Mouse (Mus musculus): ENCODE measurements around the gene Tpm1. TPM values are rescaled to one million over a fixed set of nuclear protein-coding genes. Genes with fewer than 3 reads are reported as not detected.

Tpm1 gene
- polyA plus RNA-seq, 1 experiment from 2014 or later, result 589 TPM

- no peaks in the 10 kb centered on the region for H3K27me3 ChIP-seq
- H3K4me2 ChIP-seq, result no peak overlapping the region
- peaks cover 7% of the 10 kb centered on the region; the same call in 1 of the 2 replicates for H3K9me3 ChIP-seq (replicated peaks)
- ATAC-seq (replicated peaks; ENCODE audit: low FRiP score), result no peak
- peaks cover 41% of the 10 kb centered on the region for H3K4me1 ChIP-seq
- H3K36me3 ChIP-seq, result peaks cover 73% of the 10 kb centered on the region
- no peak overlapping the region for H3K9ac ChIP-seq
- WGBS, result 81% methylated on average over 12 of the region's 12 CpGs
- H3K27ac ChIP-seq, result 0 out of 2 replicates have a peak overlapping the region, but pooled peaks have one; percentile 54
- H3K4me3 ChIP-seq (replicated peaks), result no peak overlapping the region
Measured at GRCm38 (mm10) chr9:67035957-67036451, 13.2 kb downstream of the Tpm1 start.

GRCm38 (mm10) chr9:67034677-67035076 is 14.5 kb downstream of the Tpm1 start:
- Histone ChIP-seq H3K4me2 (no peak overlapping the region), H3K9ac (no peak overlapping the region), H3K27ac (no peak overlapping the region), H3K4me3 (replicated peaks) (no peak overlapping the region), H3K27me3 (no peaks in the 10 kb centered on the region), H3K36me3 (peaks cover 86% of the 10 kb centered on the region), H3K9me3 (replicated peaks) (peaks cover 7% of the 10 kb centered on the region; the same call in 1 of the 2 replicates), H3K4me1 (peaks cover 27% of the 10 kb centered on the region)
- no peak for ATAC-seq (replicated peaks; ENCODE audit: low FRiP score)
- WGBS, result 94% methylated on average over 4 of the region's 4 CpGs

GRCm38 (mm10) chr9:67033016-67033415 is 16.2 kb downstream of the Tpm1 start:
- no peak overlapping the region for H3K9ac ChIP-seq
- no peak overlapping the region for H3K4me3 ChIP-seq (replicated peaks)
- peaks cover 16% of the 10 kb centered on the region for H3K4me1 ChIP-seq
- H3K27me3 ChIP-seq, result no peaks in the 10 kb centered on the region
- H3K36me3 ChIP-seq, result peaks cover 98% of the 10 kb centered on the region
- no peak overlapping the region for H3K4me2 ChIP-seq
- peaks cover 7% of the 10 kb centered on the region; the same call in 1 of the 2 replicates for H3K9me3 ChIP-seq (replicated peaks)
- ATAC-seq (replicated peaks; ENCODE audit: low FRiP score), result no peak
- H3K27ac ChIP-seq, result no peak overlapping the region
- 96% methylated on average over 10 of the region's 10 CpGs for WGBS

GRCm38 (mm10) chr9:67032611-67033010 is 16.6 kb downstream of the Tpm1 start:
- Histone ChIP-seq H3K27ac (no peak overlapping the region), H3K36me3 (peaks cover 97% of the 10 kb centered on the region), H3K9ac (no peak overlapping the region), H3K4me1 (peaks cover 15% of the 10 kb centered on the region), H3K4me3 (replicated peaks) (no peak overlapping the region), H3K9me3 (replicated peaks) (peaks cover 7% of the 10 kb centered on the region; the same call in 1 of the 2 replicates), H3K4me2 (no peak overlapping the region), H3K27me3 (no peaks in the 10 kb centered on the region)
- ATAC-seq (replicated peaks; ENCODE audit: low FRiP score), result no peak
- 92% methylated on average over 15 of the region's 15 CpGs for WGBS

GRCm38 (mm10) chr9:67029518-67029917 is 19.7 kb downstream of the Tpm1 start:
- ATAC-seq (replicated peaks; ENCODE audit: low FRiP score), result no peak
- H3K9ac ChIP-seq, result no peak overlapping the region
- no peak overlapping the region for H3K4me3 ChIP-seq (replicated peaks)
- H3K9me3 ChIP-seq (replicated peaks), result no peaks in the 10 kb centered on the region
- peaks cover 98% of the 10 kb centered on the region for H3K36me3 ChIP-seq
- H3K4me2 ChIP-seq, result no peak overlapping the region
- H3K27me3 ChIP-seq, result no peaks in the 10 kb centered on the region
- 88% methylated on average over 13 of the region's 13 CpGs for WGBS
- H3K4me1 ChIP-seq, result no peaks in the 10 kb centered on the region
- no peak overlapping the region for H3K27ac ChIP-seq

GRCm38 (mm10) chr9:67028929-67029328 is 20.3 kb downstream of the Tpm1 start:
- H3K27ac ChIP-seq, result no peak overlapping the region
- no peaks in the 10 kb centered on the region for H3K27me3 ChIP-seq
- 81% methylated on average over 4 of the region's 4 CpGs for WGBS
- no peak overlapping the region for H3K4me3 ChIP-seq (replicated peaks)
- no peak for ATAC-seq (replicated peaks; ENCODE audit: low FRiP score)
- no peaks in the 10 kb centered on the region for H3K9me3 ChIP-seq (replicated peaks)
- H3K4me2 ChIP-seq, result no peak overlapping the region
- H3K9ac ChIP-seq, result no peak overlapping the region
- peaks cover 98% of the 10 kb centered on the region for H3K36me3 ChIP-seq
- H3K4me1 ChIP-seq, result no peaks in the 10 kb centered on the region

- H3K4me3 ChIP-seq (replicated peaks), result no peak overlapping the region
- H3K27ac ChIP-seq, result no peak overlapping the region
- no peak for ATAC-seq (replicated peaks; ENCODE audit: low FRiP score)
- H3K27me3 ChIP-seq, result no peaks in the 10 kb centered on the region
- no peak overlapping the region for H3K9ac ChIP-seq
- H3K9me3 ChIP-seq (replicated peaks), result no peaks in the 10 kb centered on the region
- H3K36me3 ChIP-seq, result peaks cover 98% of the 10 kb centered on the region
- no peaks in the 10 kb centered on the region for H3K4me1 ChIP-seq
- WGBS, result 88% methylated on average over 12 of the region's 12 CpGs
- H3K4me2 ChIP-seq, result no peak overlapping the region
Measured at GRCm38 (mm10) chr9:67028133-67028724, 21.0 kb downstream of the Tpm1 start.

GRCm38 (mm10) chr9:67026890-67027289 is 22.3 kb downstream of the Tpm1 start:
- Histone ChIP-seq H3K27ac (no peak overlapping the region), H3K9me3 (replicated peaks) (no peaks in the 10 kb centered on the region), H3K36me3 (peaks cover 98% of the 10 kb centered on the region), H3K4me3 (replicated peaks) (no peak overlapping the region), H3K4me1 (no peaks in the 10 kb centered on the region), H3K27me3 (no peaks in the 10 kb centered on the region), H3K9ac (no peak overlapping the region), H3K4me2 (no peak overlapping the region)
- 92% methylated on average over 7 of the region's 7 CpGs for WGBS
- ATAC-seq (replicated peaks; ENCODE audit: low FRiP score), result no peak

- no peak for ATAC-seq (replicated peaks; ENCODE audit: low FRiP score)
- H3K4me1 ChIP-seq, result no peaks in the 10 kb centered on the region
- H3K27ac ChIP-seq, result no peak overlapping the region
- H3K9ac ChIP-seq, result no peak overlapping the region
- no peaks in the 10 kb centered on the region for H3K9me3 ChIP-seq (replicated peaks)
- H3K4me2 ChIP-seq, result no peak overlapping the region
- H3K27me3 ChIP-seq, result no peaks in the 10 kb centered on the region
- peaks cover 97% of the 10 kb centered on the region for H3K36me3 ChIP-seq
- H3K4me3 ChIP-seq (replicated peaks), result no peak overlapping the region
- 95% methylated on average over 7 of the region's 7 CpGs for WGBS
Measured at GRCm38 (mm10) chr9:67026061-67026460, 23.1 kb downstream of the Tpm1 start.

GRCm38 (mm10) chr9:67024889-67025692 is 24.1 kb downstream of the Tpm1 start:
- peak; percentile 60; the same call in 1 of the 2 replicates for ATAC-seq (replicated peaks; ENCODE audit: low FRiP score)
- 83% methylated on average over 17 of the region's 17 CpGs for WGBS

GRCm38 (mm10) chr9:67023371-67023770 is 25.8 kb downstream of the Tpm1 start:
- no peak for ATAC-seq (replicated peaks; ENCODE audit: low FRiP score)
- no peak overlapping the region for H3K9ac ChIP-seq
- no peaks in the 10 kb centered on the region for H3K27me3 ChIP-seq
- no peak overlapping the region for H3K27ac ChIP-seq
- H3K4me3 ChIP-seq (replicated peaks), result no peak overlapping the region
- H3K4me1 ChIP-seq, result no peaks in the 10 kb centered on the region
- H3K4me2 ChIP-seq, result no peak overlapping the region
- 95% methylated on average over 9 of the region's 9 CpGs for WGBS
- no peaks in the 10 kb centered on the region for H3K9me3 ChIP-seq (replicated peaks)
- H3K36me3 ChIP-seq, result peaks cover 74% of the 10 kb centered on the region

More at GRCm38 (mm10) chr9:67024889-67025692, 24.1 kb downstream of the Tpm1 start:
- Histone ChIP-seq H3K9me3 (replicated peaks) (no peaks in the 10 kb centered on the region), H3K36me3 (peaks cover 92% of the 10 kb centered on the region), H3K4me3 (replicated peaks) (no peak overlapping the region), H3K27me3 (no peaks in the 10 kb centered on the region), H3K4me2 (no peak overlapping the region), H3K9ac (no peak overlapping the region), H3K4me1 (no peaks in the 10 kb centered on the region), H3K27ac (no peak overlapping the region)

- Histone ChIP-seq H3K27me3 (no peaks in the 10 kb centered on the region), H3K4me3 (replicated peaks) (no peak overlapping the region), H3K4me2 (no peak overlapping the region), H3K4me1 (no peaks in the 10 kb centered on the region), H3K36me3 (peaks cover 44% of the 10 kb centered on the region), H3K9me3 (replicated peaks) (no peaks in the 10 kb centered on the region), H3K9ac (no peak overlapping the region), H3K27ac (no peak overlapping the region)
- no peak for ATAC-seq (replicated peaks; ENCODE audit: low FRiP score)
- 62% methylated on average over 2 of the region's 2 CpGs for WGBS
Measured at GRCm38 (mm10) chr9:67020063-67020462, 29.1 kb downstream of the Tpm1 start.

All from kidney, embryonic 15.5 days (tissue).